Mouse (Mus musculus): ENCODE results near the gene Nemp1.
A peak's percentile ranks its signal among the peaks of the same experiment; 100 is the strongest.

Nemp1 gene

GRCm38 (mm10) chr10:127730285-127730932 is 63.7 kb downstream of the Nemp1 start:
- DNase-seq = no peak

- DNase-seq = no peak
Measured at GRCm38 (mm10) chr10:127730933-127731310, 64.2 kb downstream of the Nemp1 start.

GRCm38 (mm10) chr10:127731397-127731796 is 64.7 kb downstream of the Nemp1 start:
- DNase-seq = no peak

GRCm38 (mm10) chr10:127734434-127734833 is 67.7 kb downstream of the Nemp1 start:
- peak; percentile 55 for DNase-seq

GRCm38 (mm10) chr10:127736266-127736665 is 69.6 kb downstream of the Nemp1 start:
- no peak for DNase-seq

GRCm38 (mm10) chr10:127736916-127737315 is 70.2 kb downstream of the Nemp1 start:
- DNase-seq = no peak

- DNase-seq = no peak
Measured at GRCm38 (mm10) chr10:127737552-127737951, 70.9 kb downstream of the Nemp1 start.

- peak; percentile 59 for DNase-seq
Measured at GRCm38 (mm10) chr10:127738151-127738882, 71.6 kb downstream of the Nemp1 start.

- DNase-seq = peak; percentile 85
Measured at GRCm38 (mm10) chr10:127739083-127739660, 72.5 kb downstream of the Nemp1 start, which contains the start of gene Zbtb39. Gene Zbtb39 (plus strand): TSS chr10:127739538.

GRCm38 (mm10) chr10:127739661-127740161 is 73.0 kb downstream of the Nemp1 start:
- peak; percentile 40 for DNase-seq

- peak; percentile 68 for DNase-seq
Measured at GRCm38 (mm10) chr10:127744661-127745060, 78.0 kb downstream of the Nemp1 start.

- DNase-seq = no peak
Measured at GRCm38 (mm10) chr10:127745886-127746285, 79.2 kb downstream of the Nemp1 start.

- no peak for DNase-seq
Measured at GRCm38 (mm10) chr10:127747254-127747653, 80.6 kb downstream of the Nemp1 start.

GRCm38 (mm10) chr10:127748847-127749612 is 82.3 kb downstream of the Nemp1 start:
- peak; percentile 63 for DNase-seq

- DNase-seq = no peak
Measured at GRCm38 (mm10) chr10:127750136-127750777, 83.6 kb downstream of the Nemp1 start.
